Mouse (Mus musculus) neural tube, embryonic 13.5 days (tissue): ENCODE results near the gene Olfr524. TPM values are rescaled to one million over a fixed set of nuclear protein-coding genes. Genes with fewer than 3 reads are reported as not detected.

Source experiments
- ATAC-seq: fragments of 200-750 bp; cut with Nextera tagmentation; 2 replicates; pipeline ENCODE4 v1.8.0; 2017; ENCODE audit warnings: low read depth, mild to moderate bottlenecking, moderate TSS enrichment, moderate library complexity
- H3K27ac ChIP-seq: fragments of 300-500 bp; sonication (generic); replicated peaks from 2 replicates; pipeline ENCODE4 v1.5.1; 2015; ENCODE audit warnings: moderate library complexity, mild to moderate bottlenecking, inconsistent platforms
- H3K27me3 ChIP-seq: fragments of 300-500 bp; sonication (generic); 2 replicates; pipeline ENCODE4 v1.6.1; 2015; ENCODE audit warnings: mild to moderate bottlenecking, inconsistent platforms
- H3K36me3 ChIP-seq: fragments of 300-500 bp; sonication (generic); 2 replicates; pipeline ENCODE4 v1.6.1; 2015; ENCODE audit warnings: mild to moderate bottlenecking, inconsistent platforms
- H3K4me1 ChIP-seq: fragments of 300-500 bp; sonication (generic); replicated peaks from 2 replicates; pipeline ENCODE4 v1.6.1; 2015; ENCODE audit warnings: inconsistent platforms
- H3K4me2 ChIP-seq: fragments of 300-500 bp; sonication (generic); 2 replicates; pipeline ENCODE4 v1.6.1; 2015; ENCODE audit warnings: inconsistent platforms, mild to moderate bottlenecking, moderate library complexity
- H3K4me3 ChIP-seq: fragments of 300-500 bp; sonication (generic); 2 replicates; pipeline ENCODE4 v1.5.1; 2015; ENCODE audit warnings: mild to moderate bottlenecking, inconsistent platforms
- H3K9ac ChIP-seq: fragments of 300-500 bp; sonication (generic); 2 replicates; pipeline ENCODE4 v1.6.1; 2015; ENCODE audit warnings: moderate library complexity, mild to moderate bottlenecking, inconsistent platforms
- H3K9me3 ChIP-seq: fragments of 300-500 bp; sonication (generic); 2 replicates; pipeline ENCODE4 v1.6.1; 2016; ENCODE audit warnings: inconsistent platforms
- WGBS: fragments of 180-500 bp; shearing (Covaris S2); methylation state at CpG from one replicate; pipeline ENCODE4 v1.1.7; 2015; 5-methylcytosine and 5-hydroxymethylcytosine counted together
- polyA plus RNA-seq: library from polyadenylated mRNA; unstranded; fragments of >200 nt; fragmentation: Nextera tagmentation; extraction: Ambion mirVana; gene quantifications from 2 replicates; pipeline ENCODE4 v1.2.1, GENCODE M21; 2015

Olfr524 gene
- not detected in 2 replicates for polyA plus RNA-seq

DNA sequence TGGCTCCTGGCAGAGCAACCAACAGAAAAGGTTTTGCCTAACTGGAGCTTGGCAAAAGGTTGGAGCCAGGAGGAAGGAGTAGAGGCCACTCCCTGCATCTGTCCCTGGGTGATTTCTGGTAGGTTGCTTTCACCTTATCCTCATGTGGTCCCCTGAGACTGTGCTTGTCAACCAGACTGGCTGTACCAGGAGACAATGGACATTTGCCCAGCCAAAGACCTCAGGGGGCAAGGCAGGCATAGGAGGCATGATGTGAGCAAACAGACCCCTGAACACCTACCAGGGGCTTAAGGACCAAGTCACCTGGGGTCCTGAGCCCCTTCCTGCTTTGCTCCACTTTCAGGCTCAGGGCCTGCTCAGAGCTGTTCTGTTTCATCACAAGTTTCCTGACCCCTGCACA lies at the start of gene Olfr524:
Gene Olfr524, minus strand, starts transcription at position 101 of the 400 bp plus-strand sequence.
- H3K4me1 ChIP-seq, result no peaks in the 10 kb centered on the region
- H3K36me3 ChIP-seq, result no peaks in the 10 kb centered on the region
- ATAC-seq, result no peak
- H3K27ac ChIP-seq, result no peak within 1 kb of the TSS
- no peaks in the 10 kb centered on the region for H3K27me3 ChIP-seq
- no peaks in the 10 kb centered on the region for H3K9me3 ChIP-seq
- no peak within 1 kb of the TSS for H3K9ac ChIP-seq
- H3K4me2 ChIP-seq, result no peak within 1 kb of the TSS
- H3K4me3 ChIP-seq, result no peak within 1 kb of the TSS

DNA sequence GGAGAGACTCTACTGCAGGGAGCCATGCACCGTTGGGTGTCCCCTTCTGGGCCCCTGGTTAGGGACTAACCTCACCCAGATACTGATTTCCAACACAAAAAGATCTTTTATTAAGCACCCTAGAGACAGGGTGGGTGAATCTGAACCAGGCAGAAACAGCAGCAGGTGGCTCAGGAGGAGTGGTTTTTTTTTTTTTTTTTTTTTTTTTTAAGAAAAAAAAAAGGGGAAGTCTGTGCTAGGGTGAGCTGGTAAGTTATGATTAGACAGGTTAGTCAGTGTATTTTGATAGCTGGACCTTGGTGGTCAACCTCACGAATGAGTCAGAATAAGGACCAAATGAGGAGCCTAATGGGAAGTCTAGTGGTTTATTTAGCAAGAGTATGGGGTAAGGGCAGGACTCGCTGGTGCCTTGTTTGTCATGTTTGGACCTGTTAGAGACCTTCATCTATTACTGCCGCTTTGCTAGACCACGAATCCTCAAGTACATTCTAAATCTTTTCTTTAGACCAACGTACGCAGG lies 48.1 kb upstream of the Olfr524 start:
- WGBS, result 90% methylated on average over 7 of the region's 7 CpGs
- H3K27ac ChIP-seq, result no peak overlapping the region
- H3K27me3 ChIP-seq, result no peaks in the 10 kb centered on the region
- H3K9me3 ChIP-seq, result no peaks in the 10 kb centered on the region
- ATAC-seq, result no peak
- no peak overlapping the region for H3K9ac ChIP-seq
- H3K4me1 ChIP-seq, result no peaks in the 10 kb centered on the region
- H3K4me2 ChIP-seq, result no peak overlapping the region
- H3K36me3 ChIP-seq, result no peaks in the 10 kb centered on the region
- H3K4me3 ChIP-seq, result no peak overlapping the region

DNA sequence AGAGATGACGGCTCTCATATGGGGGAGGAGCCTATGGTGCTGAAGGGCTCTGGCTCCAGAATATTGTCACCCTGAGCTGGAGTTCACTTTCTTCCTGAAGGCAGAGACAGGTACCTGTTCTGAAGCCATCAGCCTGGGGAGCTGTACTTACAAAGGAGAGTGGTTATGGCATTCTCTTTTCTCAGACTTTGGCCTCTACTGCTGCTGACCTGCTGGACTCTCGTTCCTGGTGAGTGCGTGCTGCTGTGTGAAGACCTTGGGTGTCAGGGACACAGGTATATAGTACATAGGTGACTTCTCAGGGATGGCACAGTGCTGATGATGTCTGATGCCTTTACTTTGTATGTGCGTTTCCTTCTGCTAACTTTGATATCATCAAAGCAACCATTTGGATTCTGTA lies 41.5 kb upstream of the Olfr524 start, which contains the start of gene 5830411N06Rik:
Gene 5830411N06Rik, plus strand, starts transcription at position 69 of the 400 bp plus-strand sequence.
- H3K4me3 ChIP-seq, result no peak within 1 kb of the TSS
- 82% methylated on average over 4 of the region's 4 CpGs for WGBS
- no peak for ATAC-seq
- no peaks in the 10 kb centered on the region for H3K4me1 ChIP-seq
- no peaks in the 10 kb centered on the region for H3K27me3 ChIP-seq
- no peak within 1 kb of the TSS for H3K9ac ChIP-seq
- H3K36me3 ChIP-seq, result no peaks in the 10 kb centered on the region
- H3K4me2 ChIP-seq, result no peak within 1 kb of the TSS
- H3K27ac ChIP-seq, result no peak within 1 kb of the TSS
- no peaks in the 10 kb centered on the region for H3K9me3 ChIP-seq

DNA sequence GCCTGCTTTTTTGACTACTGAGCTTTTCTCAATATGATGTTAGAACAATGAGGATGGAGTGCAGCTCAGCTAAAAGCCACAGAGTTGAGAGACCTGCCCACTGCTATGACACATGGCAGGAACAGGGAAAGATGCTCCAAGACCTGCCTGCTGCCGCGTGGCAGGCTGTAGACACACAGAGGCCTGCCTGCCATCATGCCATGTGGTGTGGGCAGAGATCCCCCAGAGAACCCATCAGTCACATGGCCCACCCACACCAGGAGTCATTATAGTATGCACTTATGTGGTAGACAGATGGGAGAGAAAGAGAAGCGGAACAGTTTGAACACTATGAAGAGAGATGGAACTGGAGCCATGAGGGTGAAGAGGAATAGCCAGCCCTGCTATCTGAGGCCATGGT lies 27.9 kb upstream of the Olfr524 start:
- Histone ChIP-seq H3K4me2 (no peak overlapping the region), H3K27me3 (no peaks in the 10 kb centered on the region), H3K36me3 (no peaks in the 10 kb centered on the region), H3K4me3 (no peak overlapping the region), H3K9me3 (no peaks in the 10 kb centered on the region), H3K9ac (no peak overlapping the region), H3K4me1 (no peaks in the 10 kb centered on the region), H3K27ac (no peak overlapping the region)
- no peak for ATAC-seq
- WGBS, result 89% methylated on average over 3 of the region's 3 CpGs

DNA sequence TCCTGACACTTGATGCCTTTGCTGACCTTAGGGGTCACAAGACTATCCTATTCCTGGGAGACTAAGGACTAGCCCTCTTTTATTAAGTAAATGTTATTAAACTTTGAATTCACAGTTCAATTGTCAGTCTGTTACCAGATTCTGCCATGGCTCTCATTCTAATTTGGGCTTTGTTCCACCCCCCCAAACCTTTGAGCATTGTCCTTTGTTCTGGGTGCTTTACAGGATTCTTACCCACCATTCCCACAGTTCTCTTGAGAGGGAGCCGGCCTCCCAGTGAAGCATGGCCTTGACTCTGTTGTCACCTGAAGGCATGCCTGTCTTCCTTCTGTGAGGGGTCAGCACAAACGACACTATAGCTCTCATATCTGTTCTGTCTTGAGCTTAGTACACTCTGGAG lies 25.3 kb upstream of the Olfr524 start:
- no peaks in the 10 kb centered on the region for H3K9me3 ChIP-seq
- H3K27me3 ChIP-seq, result no peaks in the 10 kb centered on the region
- H3K4me3 ChIP-seq, result no peak overlapping the region
- no peaks in the 10 kb centered on the region for H3K36me3 ChIP-seq
- H3K4me2 ChIP-seq, result no peak overlapping the region
- no peak overlapping the region for H3K9ac ChIP-seq
- no peak for ATAC-seq
- H3K27ac ChIP-seq, result no peak overlapping the region
- WGBS, result 78% methylated on average over 2 of the region's 2 CpGs
- no peaks in the 10 kb centered on the region for H3K4me1 ChIP-seq

DNA sequence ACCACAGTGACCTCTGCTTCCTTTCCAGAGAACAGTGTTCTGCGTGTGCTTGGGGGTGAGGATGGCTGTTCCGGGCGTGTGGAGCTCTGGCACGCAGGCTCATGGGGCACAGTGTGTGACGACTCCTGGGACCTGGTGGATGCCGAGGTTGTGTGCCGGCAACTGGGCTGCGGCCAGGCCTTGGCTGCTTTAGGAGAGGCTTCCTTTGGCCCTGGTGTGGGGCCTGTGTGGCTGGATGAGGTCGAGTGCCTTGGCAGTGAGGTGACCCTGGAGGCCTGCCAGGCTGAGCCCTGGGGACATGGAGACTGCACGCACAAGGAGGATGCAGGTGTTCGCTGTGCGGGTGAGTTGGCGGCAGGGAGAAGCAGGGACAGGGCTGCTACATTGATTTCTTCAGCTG lies 22.7 kb upstream of the Olfr524 start:
- Histone ChIP-seq H3K9ac (no peak overlapping the region), H3K27me3 (no peaks in the 10 kb centered on the region), H3K27ac (no peak overlapping the region), H3K36me3 (no peaks in the 10 kb centered on the region), H3K4me1 (no peaks in the 10 kb centered on the region), H3K4me2 (no peak overlapping the region), H3K9me3 (no peaks in the 10 kb centered on the region), H3K4me3 (no peak overlapping the region)
- no peak for ATAC-seq
- 89% methylated on average over 13 of the region's 13 CpGs for WGBS

DNA sequence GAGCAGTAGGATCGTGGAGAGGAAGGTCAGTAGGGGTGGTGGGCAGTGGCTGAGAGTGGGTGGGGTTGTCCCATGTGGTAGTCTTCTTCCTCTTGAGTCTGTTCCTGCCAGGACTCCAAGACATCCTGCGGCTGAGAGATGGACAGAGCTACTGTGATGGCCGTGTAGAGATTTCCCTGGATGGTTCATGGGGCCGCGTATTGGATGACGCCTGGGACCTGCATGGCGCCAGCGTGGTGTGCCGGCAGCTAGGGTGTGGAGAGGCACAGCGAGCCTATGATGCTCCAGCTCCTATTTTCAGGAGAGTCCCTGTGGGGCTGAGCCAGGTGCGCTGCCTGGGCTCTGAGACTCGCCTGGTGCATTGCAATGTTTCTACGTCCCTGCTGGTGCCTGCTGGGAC lies 18.4 kb upstream of the Olfr524 start:
- H3K4me1 ChIP-seq, result no peaks in the 10 kb centered on the region
- 86% methylated on average over 13 of the region's 13 CpGs for WGBS
- H3K4me3 ChIP-seq, result no peak overlapping the region
- H3K9me3 ChIP-seq, result no peaks in the 10 kb centered on the region
- no peak for ATAC-seq
- no peak overlapping the region for H3K4me2 ChIP-seq
- no peaks in the 10 kb centered on the region for H3K27me3 ChIP-seq
- H3K27ac ChIP-seq, result no peak overlapping the region
- no peaks in the 10 kb centered on the region for H3K36me3 ChIP-seq
- no peak overlapping the region for H3K9ac ChIP-seq

DNA sequence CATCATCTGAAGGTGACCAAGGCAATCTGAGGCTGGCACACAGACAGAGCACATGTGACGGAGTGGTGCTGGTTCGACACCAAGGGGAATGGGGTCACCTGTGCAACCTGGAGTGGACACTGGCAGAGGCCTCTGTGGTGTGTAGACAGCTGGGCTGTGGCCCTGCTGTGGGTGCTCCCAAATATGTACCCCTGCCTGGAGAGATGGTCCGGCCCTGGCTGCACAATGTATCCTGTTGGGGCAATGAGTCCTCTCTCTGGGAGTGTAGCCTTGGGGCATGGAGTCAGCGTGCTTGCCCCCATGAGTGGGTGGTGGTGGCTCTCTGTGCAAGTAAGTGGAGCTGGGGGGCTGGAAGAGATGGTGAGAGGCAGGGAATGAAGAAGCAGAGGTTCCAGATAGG lies 14.6 kb upstream of the Olfr524 start:
- no peak for ATAC-seq
- no peaks in the 10 kb centered on the region for H3K36me3 ChIP-seq
- H3K9me3 ChIP-seq, result no peaks in the 10 kb centered on the region
- H3K27ac ChIP-seq, result no peak overlapping the region
- no peaks in the 10 kb centered on the region for H3K27me3 ChIP-seq
- no peak overlapping the region for H3K9ac ChIP-seq
- WGBS, result 82% methylated on average over 4 of the region's 4 CpGs
- H3K4me2 ChIP-seq, result no peak overlapping the region
- no peaks in the 10 kb centered on the region for H3K4me1 ChIP-seq
- no peak overlapping the region for H3K4me3 ChIP-seq

DNA sequence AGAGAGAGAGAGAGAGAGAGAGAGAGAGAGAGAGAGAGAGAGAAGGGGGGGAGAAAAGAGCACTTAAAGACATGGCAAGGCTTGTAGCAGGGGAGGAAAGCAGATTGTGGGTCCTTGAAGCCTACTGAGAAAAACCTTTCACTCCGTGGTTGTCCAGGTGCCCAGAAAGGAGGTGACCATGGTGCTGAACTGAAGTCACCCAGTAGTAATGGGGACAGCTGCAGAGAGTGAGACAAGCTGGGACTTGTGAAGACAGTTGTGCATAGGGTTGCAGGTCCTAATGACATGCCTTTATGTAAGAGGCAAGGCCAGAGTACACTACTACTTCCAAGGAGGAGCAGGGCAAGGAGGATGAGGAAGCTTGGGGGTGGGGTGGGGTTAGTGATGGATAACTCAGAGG lies 13.5 kb upstream of the Olfr524 start:
- Histone ChIP-seq H3K9me3 (no peaks in the 10 kb centered on the region), H3K36me3 (no peaks in the 10 kb centered on the region), H3K4me1 (no peaks in the 10 kb centered on the region), H3K9ac (no peak overlapping the region), H3K4me2 (no peak overlapping the region), H3K27ac (no peak overlapping the region), H3K4me3 (no peak overlapping the region), H3K27me3 (no peaks in the 10 kb centered on the region)
- no peak for ATAC-seq
- WGBS, result 20% methylated on average over 1 of the region's 1 CpGs

DNA sequence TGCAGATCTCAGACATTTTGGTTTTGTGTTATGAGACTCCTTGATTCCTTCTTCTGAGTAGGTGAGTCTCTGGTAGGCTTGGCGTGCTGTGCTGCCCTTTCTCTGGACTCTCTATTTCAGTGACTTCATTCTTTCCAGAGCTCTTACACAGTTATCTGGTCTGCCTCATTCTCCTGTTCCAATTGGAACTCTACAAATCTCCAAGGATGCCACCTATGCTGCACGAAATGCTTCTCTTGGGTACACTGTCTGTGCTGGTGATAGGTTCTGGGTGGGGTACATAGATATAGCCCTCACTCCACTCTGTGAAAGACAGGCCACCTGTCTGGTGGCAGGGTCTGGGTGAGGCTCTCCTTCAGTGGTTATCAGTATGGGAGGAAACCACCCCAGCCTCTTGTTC lies 12.2 kb upstream of the Olfr524 start, which contains the start of gene Cd163l1:
Gene Cd163l1, plus strand, starts transcription at position 301 of the 400 bp plus-strand sequence.
- Histone ChIP-seq H3K27me3 (no peaks in the 10 kb centered on the region), H3K9me3 (no peaks in the 10 kb centered on the region), H3K36me3 (no peaks in the 10 kb centered on the region), H3K4me2 (no peak within 1 kb of the TSS), H3K9ac (no peak within 1 kb of the TSS), H3K4me3 (no peak within 1 kb of the TSS), H3K4me1 (no peaks in the 10 kb centered on the region), H3K27ac (no peak within 1 kb of the TSS)
- ATAC-seq, result no peak
- WGBS, result 92% methylated on average over 2 of the region's 2 CpGs

DNA sequence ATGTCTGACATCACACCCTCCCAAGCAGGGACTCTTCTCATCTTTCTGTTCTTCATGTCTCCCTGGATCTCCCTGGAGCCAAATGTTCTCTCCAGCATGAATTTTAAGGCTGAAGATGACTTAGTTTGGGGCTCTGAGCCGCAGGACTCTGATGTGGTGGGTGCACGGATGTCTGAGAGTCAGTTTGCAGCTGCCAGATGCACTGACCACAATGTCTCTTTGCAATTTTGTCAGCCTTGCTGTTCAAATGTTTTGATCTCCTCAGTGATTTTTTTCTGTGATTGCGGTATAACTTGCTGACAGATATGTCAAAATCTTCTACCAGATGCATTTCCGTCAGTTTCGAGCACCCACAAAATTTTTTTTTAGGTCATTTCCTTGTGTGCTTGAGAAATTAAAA lies 8.1 kb upstream of the Olfr524 start:
- Histone ChIP-seq H3K4me2 (no peak overlapping the region), H3K36me3 (no peaks in the 10 kb centered on the region), H3K4me1 (no peaks in the 10 kb centered on the region), H3K9me3 (no peaks in the 10 kb centered on the region), H3K9ac (no peak overlapping the region), H3K27ac (no peak overlapping the region), H3K4me3 (no peak overlapping the region), H3K27me3 (no peaks in the 10 kb centered on the region)
- ATAC-seq, result no peak
- WGBS, result 87% methylated on average over 5 of the region's 5 CpGs

DNA sequence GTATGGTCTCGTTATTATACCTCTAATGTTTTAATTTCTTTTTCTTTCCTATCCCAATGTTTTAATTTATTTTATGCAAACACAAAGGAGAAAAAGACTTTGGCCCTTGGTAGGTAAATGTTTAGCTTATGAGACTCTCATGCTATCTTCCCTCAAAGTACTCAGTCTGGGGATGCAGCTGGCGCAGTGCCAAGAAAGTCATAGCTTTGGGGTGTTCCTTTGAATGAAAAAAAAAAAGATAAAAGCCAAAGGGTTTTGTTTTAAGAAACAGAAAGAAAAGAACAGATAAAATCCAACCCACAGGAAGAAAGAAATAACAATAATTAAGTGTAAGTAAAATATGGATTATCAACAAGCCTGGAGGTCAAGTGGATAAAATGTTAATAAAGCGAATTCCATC lies 2.9 kb upstream of the Olfr524 start:
- no peak overlapping the region for H3K4me3 ChIP-seq
- no peak overlapping the region for H3K4me2 ChIP-seq
- H3K9ac ChIP-seq, result no peak overlapping the region
- no peaks in the 10 kb centered on the region for H3K36me3 ChIP-seq
- H3K27me3 ChIP-seq, result no peaks in the 10 kb centered on the region
- ATAC-seq, result no peak
- H3K4me1 ChIP-seq, result no peaks in the 10 kb centered on the region
- H3K9me3 ChIP-seq, result no peaks in the 10 kb centered on the region
- 87% methylated on average over 3 of the region's 3 CpGs for WGBS
- H3K27ac ChIP-seq, result no peak overlapping the region

DNA sequence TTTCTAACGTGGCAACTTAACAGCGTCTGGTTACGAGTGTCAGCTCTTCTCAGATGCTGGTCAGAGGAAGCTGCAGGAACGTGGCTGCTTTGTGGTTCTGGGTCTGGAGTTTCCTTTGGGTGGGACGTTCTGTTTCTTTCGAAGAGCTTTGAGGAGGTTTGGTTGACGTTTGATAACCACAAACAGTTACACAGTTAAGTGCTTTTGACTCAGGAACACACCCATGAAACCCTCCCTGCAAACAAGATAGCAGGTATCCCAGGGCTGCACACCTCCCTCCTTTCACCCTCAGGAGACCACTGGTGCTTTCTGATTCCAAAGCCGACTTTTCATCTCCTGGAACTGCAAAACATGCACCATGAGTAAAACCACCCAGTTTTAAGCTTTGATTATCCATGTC lies 2.4 kb upstream of the Olfr524 start:
- Histone ChIP-seq H3K4me2 (no peak overlapping the region), H3K27me3 (no peaks in the 10 kb centered on the region), H3K4me1 (no peaks in the 10 kb centered on the region), H3K4me3 (no peak overlapping the region), H3K36me3 (no peaks in the 10 kb centered on the region), H3K9ac (no peak overlapping the region), H3K27ac (no peak overlapping the region), H3K9me3 (no peaks in the 10 kb centered on the region)
- ATAC-seq, result no peak
- 82% methylated on average over 8 of the region's 8 CpGs for WGBS
